Mouse (Mus musculus) megakaryocyte, embryonic 14.5 days (primary cell): ENCODE measurements around the gene BC048403.

Experiments used
- FLI1 ChIP-seq: IDR thresholded peaks from 2 replicates; pipeline ENCODE4 v1.6.1; 2012; ENCODE audit warnings: low read length, inconsistent platforms, mixed read lengths
- GATA1 ChIP-seq: IDR thresholded peaks from 3 replicates; pipeline ENCODE4 v1.6.1; 2012; ENCODE audit warnings: mixed read lengths, low read length, inconsistent platforms, borderline replicate concordance

DNA sequence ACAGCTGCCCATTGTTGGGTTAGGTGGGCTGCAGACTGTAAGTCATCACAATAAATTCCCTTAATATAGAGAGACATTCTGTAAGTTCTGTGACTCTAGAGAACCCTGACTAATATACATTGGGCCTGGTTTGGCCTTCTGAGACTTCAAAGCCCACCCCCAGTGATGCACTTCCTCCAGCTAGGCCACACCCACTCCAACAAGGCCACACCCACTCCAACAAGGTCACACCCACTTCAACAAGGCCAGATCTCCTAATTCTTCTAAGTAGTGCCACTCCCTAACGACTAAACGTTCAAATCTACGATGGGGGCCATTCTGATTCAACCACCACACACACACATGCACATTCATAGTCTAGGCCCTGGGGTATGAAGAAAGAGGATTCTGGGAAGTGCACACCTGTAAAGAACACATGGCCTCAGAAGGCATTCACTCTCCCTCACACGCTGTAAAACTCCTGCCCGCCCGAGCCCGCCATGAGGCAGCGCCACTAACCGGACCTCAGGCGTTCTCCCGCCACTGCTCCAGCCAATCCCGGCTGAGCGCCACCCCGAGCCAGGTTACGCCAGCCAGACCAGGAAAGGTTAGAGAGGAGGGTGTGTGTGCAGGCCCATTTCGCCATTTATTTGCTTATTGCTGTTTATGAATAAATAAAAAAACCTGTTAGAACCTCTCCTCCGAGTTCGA lies 20.7 kb upstream of the BC048403 start:
- no peak for TF ChIP-seq GATA1
- TF ChIP-seq FLI1: no peak
